Mouse (Mus musculus) kidney, adult 2 months (tissue): ENCODE measurements around the gene Gnaq. TPM values are rescaled to one million over a fixed set of nuclear protein-coding genes. Genes with fewer than 3 reads are reported as not detected.

Experiments
- DNase-seq: peaks from one replicate; pipeline ENCODE4 v3.0.0; 2021
- H3K27ac ChIP-seq: fragments of 200-500 bp; 2 replicates; pipeline ENCODE4 v1.5.1; 2012; ENCODE audit warnings: low read depth, low read length, control low read depth, inconsistent platforms; ENCODE audit not compliant: insufficient read depth
- H3K27me3 ChIP-seq: fragments of 200-500 bp; replicated peaks from 2 replicates; pipeline ENCODE4 v1.6.1; 2012; ENCODE audit warnings: mild to moderate bottlenecking, moderate library complexity, low read length, inconsistent platforms; ENCODE audit not compliant: control insufficient read depth, insufficient read depth
- H3K36me3 ChIP-seq: fragments of 200-500 bp; 2 replicates; pipeline ENCODE4 v1.6.1; 2012; ENCODE audit warnings: mild to moderate bottlenecking, moderate library complexity, low read length, inconsistent platforms; ENCODE audit not compliant: control insufficient read depth, insufficient read depth
- H3K4me1 ChIP-seq: fragments of 200-500 bp; 2 replicates; pipeline ENCODE4 v1.6.1; 2011; ENCODE audit warnings: low read length; ENCODE audit not compliant: control insufficient read depth, insufficient read depth
- H3K4me3 ChIP-seq: fragments of 200-500 bp; 2 replicates; pipeline ENCODE4 v1.5.1; 2011; ENCODE audit warnings: mild to moderate bottlenecking, low read depth, low read length, control low read depth; ENCODE audit not compliant: insufficient read depth
- CTCF ChIP-seq: fragments of 200-500 bp; conservative IDR thresholded peaks from 2 replicates; pipeline ENCODE4 v1.5.1; 2011; ENCODE audit warnings: low read depth, mild to moderate bottlenecking, control low read depth, low read length, moderate library complexity, mixed read lengths; ENCODE audit not compliant: insufficient read depth, insufficient read length
- POLR2A ChIP-seq: fragments of 200-500 bp; IDR thresholded peaks from one replicate; pipeline ENCODE4 v1.6.1; 2011; ENCODE audit warnings: low read depth, low read length, control low read depth
- WGBS: fragments of 180-500 bp; shearing (Covaris S2); methylation state at CpG from one replicate; pipeline ENCODE4 v1.1.7; 2018; 5-methylcytosine and 5-hydroxymethylcytosine counted together
- polyA plus RNA-seq: library from polyadenylated mRNA; depleted of rRNA; stranded (reverse); fragments of >200 nt; gene quantifications from 2 replicates; pipeline ENCODE4 v1.2.3, GENCODE M21; 2012

The Gnaq gene
- polyA plus RNA-seq, 1 experiment: 15.6 TPM

- H3K27me3 ChIP-seq: no peaks in the 10 kb centered on the region
- no peak overlapping the region for H3K27ac ChIP-seq
- H3K36me3 ChIP-seq: no peaks in the 10 kb centered on the region
- H3K4me1 ChIP-seq: peaks cover 15% of the 10 kb centered on the region
- WGBS: 80% methylated on average over 9 of the region's 9 CpGs
- no peak for DNase-seq
- no peak for TF ChIP-seq POLR2A
- no peak for TF ChIP-seq CTCF
- H3K4me3 ChIP-seq: no peak overlapping the region
These were observed 56.6 kb downstream of the Gnaq start for GRCm38 (mm10) chr19:16189066-16189765.

- peaks cover 3% of the 10 kb centered on the region; the same call in 1 of the 2 replicates for H3K4me1 ChIP-seq
- TF ChIP-seq POLR2A (no peak), CTCF (peak; percentile 63)
- no peaks in the 10 kb centered on the region for H3K36me3 ChIP-seq
- H3K27ac ChIP-seq: no peak overlapping the region
- WGBS: 92% methylated on average over 3 of the region's 3 CpGs
- H3K27me3 ChIP-seq: no peaks in the 10 kb centered on the region
- peak; percentile 24 for DNase-seq
- H3K4me3 ChIP-seq: no peak overlapping the region
These were observed 65.5 kb downstream of the Gnaq start for GRCm38 (mm10) chr19:16198162-16198561.

- 62% methylated on average over 2 of the region's 2 CpGs for WGBS
- peak; percentile 53 for DNase-seq
- Histone ChIP-seq H3K4me3 (no peak overlapping the region), H3K36me3 (no peaks in the 10 kb centered on the region), H3K27me3 (no peaks in the 10 kb centered on the region), H3K27ac (no peak overlapping the region), H3K4me1 (peaks cover 11% of the 10 kb centered on the region; the same call in 1 of the 2 replicates)
- TF ChIP-seq CTCF (no peak), POLR2A (no peak)
These were observed 68.7 kb downstream of the Gnaq start for GRCm38 (mm10) chr19:16201356-16201755.

- no peaks in the 10 kb centered on the region for H3K36me3 ChIP-seq
- TF ChIP-seq POLR2A (no peak), CTCF (no peak)
- WGBS: 64% methylated on average over 7 of the region's 7 CpGs
- no peak overlapping the region for H3K4me3 ChIP-seq
- H3K4me1 ChIP-seq: peaks cover 13% of the 10 kb centered on the region; the same call in 1 of the 2 replicates
- no peaks in the 10 kb centered on the region for H3K27me3 ChIP-seq
- peak overlapping the region; percentile 69; the same call in 1 of the 2 replicates for H3K27ac ChIP-seq
- DNase-seq: peak; percentile 46
These were observed 72.4 kb downstream of the Gnaq start for GRCm38 (mm10) chr19:16204776-16205680.

- H3K27ac ChIP-seq: no peak overlapping the region
- no peaks in the 10 kb centered on the region for H3K36me3 ChIP-seq
- 75% methylated on average over 2 of the region's 2 CpGs for WGBS
- no peak for DNase-seq
- H3K4me1 ChIP-seq: peaks cover 13% of the 10 kb centered on the region; the same call in 1 of the 2 replicates
- no peaks in the 10 kb centered on the region for H3K27me3 ChIP-seq
- TF ChIP-seq POLR2A (no peak), CTCF (no peak)
- H3K4me3 ChIP-seq: no peak overlapping the region
These were observed 77.0 kb downstream of the Gnaq start for GRCm38 (mm10) chr19:16209616-16210015.

- WGBS: 27% methylated on average over 6 of the region's 6 CpGs
- Histone ChIP-seq H3K4me3 (no peak overlapping the region), H3K36me3 (0 out of 2 replicates have a peak, but pooled peaks cover 1% of the 10 kb centered on the region), H3K27ac (peak overlapping the region; percentile 3; the same call in 1 of the 2 replicates), H3K4me1 (peaks cover 2% of the 10 kb centered on the region; the same call in 1 of the 2 replicates), H3K27me3 (no peaks in the 10 kb centered on the region)
- peak; percentile 90 for DNase-seq
- TF ChIP-seq CTCF (no peak), POLR2A (no peak)
These were observed 82.3 kb downstream of the Gnaq start for GRCm38 (mm10) chr19:16214946-16215345.

GRCm38 (mm10) chr19:16215430-16216016, 82.9 kb downstream of the Gnaq start:
- no peak for DNase-seq
- no peaks in the 10 kb centered on the region for H3K27me3 ChIP-seq
- peaks cover 2% of the 10 kb centered on the region; the same call in 1 of the 2 replicates for H3K4me1 ChIP-seq
- TF ChIP-seq POLR2A: no peak
- no peak for TF ChIP-seq CTCF
- 87% methylated on average over 2 of the region's 2 CpGs for WGBS
- peaks cover 1% of the 10 kb centered on the region; the same call in 1 of the 2 replicates for H3K36me3 ChIP-seq
- H3K4me3 ChIP-seq: no peak overlapping the region
- H3K27ac ChIP-seq: no peak overlapping the region
